Comparison of ENCODE assay signal across 8 mouse cellular contexts in the genomic region with DNA sequence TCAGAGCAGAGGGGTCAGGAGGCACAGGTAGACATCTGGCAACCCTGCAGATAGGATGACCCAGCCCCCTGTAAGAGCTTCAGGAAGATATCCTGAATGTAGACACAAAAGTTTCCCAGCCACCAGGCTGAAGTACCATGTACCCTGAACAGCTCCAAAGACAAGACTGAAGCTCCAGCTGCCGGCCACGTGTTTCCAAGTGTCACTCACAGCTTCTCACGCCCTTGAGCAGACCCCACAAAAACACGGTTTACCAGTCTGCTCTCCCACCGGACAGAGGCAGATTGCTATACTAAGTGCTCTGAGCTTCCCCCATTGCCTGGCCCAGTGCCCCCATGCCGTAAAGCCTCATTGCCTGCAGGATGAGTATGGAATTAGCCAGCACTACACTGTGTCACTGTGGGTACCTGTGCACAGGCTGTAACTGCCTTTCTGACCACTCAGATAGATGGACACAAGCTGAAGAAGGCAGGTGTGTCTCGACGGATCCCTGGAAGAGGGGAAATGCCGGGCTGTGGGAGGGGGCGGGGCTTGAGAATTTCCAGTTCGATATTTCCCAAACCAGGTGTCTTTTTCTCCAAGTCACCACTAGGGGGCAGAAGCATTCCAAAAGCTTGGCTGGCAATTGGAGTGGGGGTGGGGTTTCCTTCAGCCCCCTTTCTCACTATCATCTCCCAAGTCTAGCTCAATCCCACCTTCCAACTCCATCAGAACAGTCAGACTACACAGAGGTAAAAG. TPM values are rescaled to one million over a fixed set of nuclear protein-coding genes. Genes with fewer than 3 reads are reported as not detected.
DNase-seq lines count a peak whose midpoint lies in the region; ATAC-seq lines count a peak whose summit lies in the region.

No protein-coding gene starts in this region.

- WGBS in lung, embryonic 15.5 days: 19% methylated on average over 11 of the region's 11 CpGs

- 0 out of 2 replicates have a peak overlapping the region, but pooled peaks have one; percentile 6 for H3K4me2 ChIP-seq in lung, embryonic 15.5 days

- H3K9ac ChIP-seq in lung, embryonic 15.5 days: no peak overlapping the region

- H3K36me3 ChIP-seq in lung, embryonic 15.5 days: no peaks in the 10 kb centered on the region

- no peak for ATAC-seq in lung, embryonic 15.5 days (ENCODE audit: borderline replicate concordance, extremely low read depth, low FRiP score, low TSS enrichment)

- H3K9me3 ChIP-seq in lung, embryonic 15.5 days: no peaks in the 10 kb centered on the region

- H3K27me3 ChIP-seq in lung, embryonic 15.5 days: no peaks in the 10 kb centered on the region; the same call in 1 of the 2 replicates

- H3K4me1 ChIP-seq in lung, embryonic 15.5 days: peaks cover 39% of the 10 kb centered on the region

- H3K27ac ChIP-seq in lung, embryonic 15.5 days: peak overlapping the region; percentile 91; the same call in 1 of the 2 replicates

- DNase-seq in left cerebral cortex, adult 18-20 months (ENCODE audit: low spot score in 2 of 2): peak; percentile 33 to 54
- DNase-seq in left cerebral cortex, adult 8-10 months (ENCODE audit: low spot score in 2 of 2): no peak
- DNase-seq in T-cell, adult 2 months (ENCODE audit: low spot score): peak; percentile 29
- peak; percentile 80 for DNase-seq in embryo, embryonic 11 days
- peak; percentile 67 for DNase-seq in induced T-regulatory cell, adult 2 months (ENCODE audit: low read depth)
- peak; percentile 41 for DNase-seq in thymus, postnatal 0 days (ENCODE audit: low spot score)
- DNase-seq in layer of hippocampus, postnatal 36 days: no peak

- no peak overlapping the region for H3K4me3 ChIP-seq in lung, embryonic 15.5 days

RNA-seq across cellular contexts. Expression of a gene that starts 1.8 kb away (rescaled TPM):
- total RNA-seq in left cerebral cortex, adult 18-20 months (2021): 1 to 10 TPM; 4.4 to 4.8 TPM
- 1 to 10 TPM; 4.2 to 6.3 (median 5.7) TPM for total RNA-seq in left cerebral cortex, adult 8-10 months (2022)
- polyA plus RNA-seq in lung, embryonic 15.5 days (2015; fragmentation: Nextera tagmentation; extraction: Ambion mirVana): 0.98 and 1.2 TPM in 2 replicates
- polyA plus RNA-seq in thymus, postnatal 0 days (2015; fragmentation: Nextera tagmentation; extraction: Ambion mirVana): 0.27 and 0.28 TPM in 2 replicates
- total RNA-seq in layer of hippocampus, postnatal 36 days (2021): 1 to 10 TPM; 6.4 to 6.5 TPM

RNA-seq across cellular contexts. Expression of a gene that starts 8.3 kb away (rescaled TPM):
- total RNA-seq in left cerebral cortex, adult 18-20 months (2021): not detected
- total RNA-seq in left cerebral cortex, adult 8-10 months (2022): not detected
- polyA plus RNA-seq in lung, embryonic 15.5 days (2015; fragmentation: Nextera tagmentation; extraction: Ambion mirVana): not detected in 2 replicates
- polyA plus RNA-seq in thymus, postnatal 0 days (2015; fragmentation: Nextera tagmentation; extraction: Ambion mirVana): 0.92 and 1.5 TPM in 2 replicates
- total RNA-seq in layer of hippocampus, postnatal 36 days (2021): not detected

RNA-seq across cellular contexts. Expression of a gene that starts 15.3 kb away (rescaled TPM):
- total RNA-seq in left cerebral cortex, adult 18-20 months (2021): 100 to 1,000 TPM; 184 to 206 TPM
- total RNA-seq in left cerebral cortex, adult 8-10 months (2022): 100 to 1,000 TPM; 179 to 192 (median 185) TPM
- polyA plus RNA-seq in lung, embryonic 15.5 days (2015; fragmentation: Nextera tagmentation; extraction: Ambion mirVana): 0.76 and 0.89 TPM in 2 replicates
- polyA plus RNA-seq in thymus, postnatal 0 days (2015; fragmentation: Nextera tagmentation; extraction: Ambion mirVana): 0.07 and 0.09 TPM in 2 replicates
- 100 to 1,000 TPM; 267 to 273 TPM for total RNA-seq in layer of hippocampus, postnatal 36 days (2021)

RNA-seq across cellular contexts. Expression of a gene that starts 18.7 kb away (rescaled TPM):
- 10 to 100 TPM; 48.7 to 49.6 TPM for total RNA-seq in left cerebral cortex, adult 18-20 months (2021)
- total RNA-seq in left cerebral cortex, adult 8-10 months (2022): 10 to 100 TPM; 45.3 to 49.6 (median 47.4) TPM
- polyA plus RNA-seq in lung, embryonic 15.5 days (2015; fragmentation: Nextera tagmentation; extraction: Ambion mirVana): 18.3 and 18.4 TPM in 2 replicates
- 22.3 and 26.4 TPM in 2 replicates for polyA plus RNA-seq in thymus, postnatal 0 days (2015; fragmentation: Nextera tagmentation; extraction: Ambion mirVana)
- total RNA-seq in layer of hippocampus, postnatal 36 days (2021): 10 to 100 TPM; 64.8 to 66.9 TPM

RNA-seq across cellular contexts. Expression of a gene that starts 36.0 kb away (rescaled TPM):
- total RNA-seq in left cerebral cortex, adult 18-20 months (2021): 1 to 10 TPM; 3.0 to 3.1 TPM
- 1 to 10 TPM; 2.9 to 5.7 (median 4.3) TPM for total RNA-seq in left cerebral cortex, adult 8-10 months (2022)
- polyA plus RNA-seq in lung, embryonic 15.5 days (2015; fragmentation: Nextera tagmentation; extraction: Ambion mirVana): 1.5 and 2.5 TPM in 2 replicates
- polyA plus RNA-seq in thymus, postnatal 0 days (2015; fragmentation: Nextera tagmentation; extraction: Ambion mirVana): 10.1 and 11.8 TPM in 2 replicates
- 1 to 10 TPM; 2.3 to 2.5 TPM for total RNA-seq in layer of hippocampus, postnatal 36 days (2021)

Comparison
In these comparisons a context has a peak if more than half of its experiments do, and no peak if none do; other contexts are left out.
1. DNase-seq: peak in left cerebral cortex, adult 18-20 months (2 of 2), T-cell, adult 2 months (single experiment), embryo, embryonic 11 days (single experiment), induced T-regulatory cell, adult 2 months (single experiment) and thymus, postnatal 0 days (single experiment); none in left cerebral cortex, adult 8-10 months (0 of 2) and layer of hippocampus, postnatal 36 days (0 of 2).